Mouse (Mus musculus) midbrain, embryonic 11.5 days (tissue): ENCODE results near the gene Tmem269. TPM values are rescaled to one million over a fixed set of nuclear protein-coding genes. Genes with fewer than 3 reads are reported as not detected.

Experiments used
- ATAC-seq: fragments of 200-750 bp; cut with Nextera tagmentation; 2 replicates; pipeline ENCODE4 v1.8.0; 2017; ENCODE audit warnings: moderate TSS enrichment, moderate library complexity; ENCODE audit not compliant: low FRiP score
- DNase-seq: peaks from one replicate; pipeline ENCODE4 v3.0.0; 2015; ENCODE audit warnings: low spot score; ENCODE audit errors: missing footprints
- H3K27ac ChIP-seq: fragments of 300-500 bp; sonication (generic); 2 replicates; pipeline ENCODE4 v1.5.1; 2014; ENCODE audit warnings: low read depth, low read length
- H3K27me3 ChIP-seq: fragments of 300-500 bp; sonication (generic); 2 replicates; pipeline ENCODE4 v1.6.1; 2014; ENCODE audit warnings: mild to moderate bottlenecking, low read length, moderate library complexity, mixed read lengths; ENCODE audit not compliant: control insufficient read depth, insufficient read depth
- H3K36me3 ChIP-seq: fragments of 300-500 bp; sonication (generic); 2 replicates; pipeline ENCODE4 v1.6.1; 2014; ENCODE audit warnings: mild to moderate bottlenecking, low read length, moderate library complexity, mixed read lengths; ENCODE audit not compliant: control insufficient read depth, insufficient read depth
- H3K4me1 ChIP-seq: fragments of 300-500 bp; sonication (generic); 2 replicates; pipeline ENCODE4 v1.6.1; 2014; ENCODE audit warnings: low read length; ENCODE audit not compliant: control insufficient read depth, insufficient read depth
- H3K4me2 ChIP-seq: fragments of 300-500 bp; sonication (generic); 2 replicates; pipeline ENCODE4 v1.6.1; 2014; ENCODE audit warnings: mild to moderate bottlenecking, moderate library complexity
- H3K4me3 ChIP-seq: fragments of 300-500 bp; sonication (generic); 2 replicates; pipeline ENCODE4 v1.5.1; 2014; ENCODE audit warnings: low read depth, low read length
- H3K9ac ChIP-seq: fragments of 300-500 bp; sonication (generic); 2 replicates; pipeline ENCODE4 v1.6.1; 2014; ENCODE audit warnings: low read length
- H3K9me3 ChIP-seq: fragments of 300-500 bp; sonication (generic); 2 replicates; pipeline ENCODE4 v1.6.1; 2016; ENCODE audit warnings: low read length; ENCODE audit not compliant: control insufficient read depth
- WGBS: fragments of 180-500 bp; shearing (Covaris S2); extraction: QIAGEN DNeasy Blood & Tissue Kit; methylation state at CpG from one replicate; pipeline ENCODE4 v1.1.7; 2014; 5-methylcytosine and 5-hydroxymethylcytosine counted together
- polyA plus RNA-seq: library from polyadenylated mRNA; unstranded; fragments of >200 nt; fragmentation: Nextera tagmentation; extraction: Ambion mirVana; gene quantifications from 2 replicates; pipeline ENCODE4 v1.2.1, GENCODE M21; 2014

Gene Tmem269
- 0.31 TPM in 1 of 2 replicates, not detected in the other for polyA plus RNA-seq

DNA sequence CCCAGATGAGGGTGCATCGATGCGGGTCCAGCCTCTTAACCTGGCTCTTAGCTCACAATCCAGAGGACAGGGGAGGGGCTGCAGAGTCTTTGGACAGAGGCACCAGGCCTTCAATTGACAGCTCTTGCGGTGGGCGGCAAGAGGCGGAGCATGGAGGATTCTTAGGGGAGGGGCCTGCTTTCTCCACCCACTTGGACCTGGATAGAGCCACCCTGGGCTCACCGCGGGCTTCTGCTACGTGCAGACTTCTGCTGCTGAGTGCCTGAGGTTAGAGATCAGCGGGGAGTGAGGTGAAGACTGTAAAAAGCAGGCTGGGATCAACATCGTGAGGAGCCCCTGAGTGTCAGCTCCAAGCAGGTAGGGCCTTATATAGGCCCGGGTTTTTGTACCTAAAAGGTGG, at the start of gene Tmem269:
Gene Tmem269, minus strand, starts transcription at position 49 of the 400 bp plus-strand sequence.
- no peak within 1 kb of the TSS for H3K4me2 ChIP-seq
- H3K36me3 ChIP-seq, result no peaks in the 10 kb centered on the region
- no peak for DNase-seq
- H3K27me3 ChIP-seq, result no peaks in the 10 kb centered on the region
- H3K4me3 ChIP-seq, result no peak within 1 kb of the TSS
- 13% methylated on average over 11 of the region's 11 CpGs for WGBS
- no peaks in the 10 kb centered on the region for H3K9me3 ChIP-seq
- no peak within 1 kb of the TSS for H3K27ac ChIP-seq
- H3K9ac ChIP-seq, result peak within 1 kb of the TSS; percentile 1; the same call in 1 of the 2 replicates
- no peak for ATAC-seq
- H3K4me1 ChIP-seq, result 0 out of 2 replicates have a peak, but pooled peaks cover 2% of the 10 kb centered on the region

DNA sequence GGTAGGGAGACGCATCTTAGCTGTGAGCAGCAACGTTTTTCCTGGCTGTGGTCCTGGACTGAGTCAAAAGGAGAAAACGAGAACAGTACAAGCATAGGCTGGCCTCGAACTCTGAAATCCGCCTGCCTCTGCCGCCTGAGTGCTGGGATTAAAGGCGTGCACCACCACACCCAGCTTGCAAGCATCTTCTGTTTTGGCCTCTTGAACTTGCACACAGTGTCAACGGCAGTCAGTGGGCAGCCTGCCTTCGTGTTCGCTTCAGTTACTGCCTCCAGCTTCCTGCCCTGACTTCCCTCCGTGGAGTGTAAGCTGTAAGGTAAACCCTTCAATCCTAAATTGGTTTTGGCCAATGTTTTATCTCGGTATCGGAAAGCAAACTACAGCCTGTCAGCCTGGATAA, 48.6 kb upstream of the Tmem269 start:
- H3K9me3 ChIP-seq, result no peaks in the 10 kb centered on the region
- no peak overlapping the region for H3K27ac ChIP-seq
- no peak overlapping the region for H3K4me3 ChIP-seq
- H3K9ac ChIP-seq, result no peak overlapping the region
- no peaks in the 10 kb centered on the region for H3K4me1 ChIP-seq
- no peak overlapping the region for H3K4me2 ChIP-seq
- H3K36me3 ChIP-seq, result peaks cover 6% of the 10 kb centered on the region
- ATAC-seq, result no peak
- H3K27me3 ChIP-seq, result no peaks in the 10 kb centered on the region
- DNase-seq, result no peak
- WGBS, result 80% methylated on average over 13 of the region's 13 CpGs

DNA sequence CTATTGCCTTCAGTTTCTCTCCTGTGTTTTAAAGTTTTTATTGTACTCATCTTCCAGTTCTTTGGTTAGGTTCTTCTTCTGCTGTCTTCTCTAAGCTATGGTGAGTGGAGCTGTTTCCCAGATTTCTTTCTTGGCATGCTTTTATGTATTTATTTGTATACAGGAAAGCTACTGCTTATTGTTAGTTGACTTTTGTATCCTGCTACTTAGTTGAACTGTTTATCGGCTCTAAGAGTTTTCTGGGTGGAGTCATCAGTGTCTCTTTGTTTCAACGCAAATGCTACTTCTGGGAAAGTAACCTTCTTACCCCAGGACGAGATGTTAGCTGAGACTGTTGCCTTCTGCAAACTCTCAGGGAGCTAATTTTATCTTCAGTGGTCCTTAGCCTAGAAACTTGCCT, 45.4 kb upstream of the Tmem269 start:
- Histone ChIP-seq H3K4me2 (no peak overlapping the region), H3K27me3 (no peaks in the 10 kb centered on the region)
- no peak for ATAC-seq

DNA sequence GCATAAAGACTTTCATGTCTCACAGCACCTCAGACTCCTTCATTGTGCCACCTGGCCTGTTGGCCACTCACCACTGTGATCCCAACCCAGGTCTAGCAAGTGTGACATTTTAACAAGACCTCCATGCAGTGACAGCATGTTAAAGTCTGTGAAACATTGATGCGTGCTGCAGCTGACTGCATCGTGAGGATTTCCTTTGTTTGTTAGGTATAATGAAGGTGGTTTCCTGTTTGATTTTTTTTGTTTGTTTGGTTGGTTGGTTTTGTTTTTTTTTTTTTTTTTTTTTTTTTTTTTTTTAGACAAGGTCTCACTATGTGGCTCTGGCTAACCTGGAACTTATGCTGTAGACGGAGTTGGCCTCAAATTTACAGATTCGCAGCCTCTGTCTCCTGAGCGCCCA, 44.5 kb upstream of the Tmem269 start:
- no peak overlapping the region for H3K27ac ChIP-seq
- H3K4me1 ChIP-seq, result no peaks in the 10 kb centered on the region
- H3K4me3 ChIP-seq, result no peak overlapping the region
- ATAC-seq (no peak), DNase-seq (no peak)
- H3K4me2 ChIP-seq, result no peak overlapping the region
- no peak overlapping the region for H3K9ac ChIP-seq
- WGBS, result 95% methylated on average over 5 of the region's 5 CpGs
- H3K27me3 ChIP-seq, result no peaks in the 10 kb centered on the region
- no peaks in the 10 kb centered on the region for H3K9me3 ChIP-seq
- no peaks in the 10 kb centered on the region for H3K36me3 ChIP-seq

More for the DNA sequence above, 45.4 kb upstream of the Tmem269 start:
- no peaks in the 10 kb centered on the region for H3K36me3 ChIP-seq
- no peak for DNase-seq
- no peaks in the 10 kb centered on the region for H3K9me3 ChIP-seq
- no peak overlapping the region for H3K27ac ChIP-seq
- H3K4me1 ChIP-seq, result no peaks in the 10 kb centered on the region
- no peak overlapping the region for H3K9ac ChIP-seq
- no peak overlapping the region for H3K4me3 ChIP-seq
- 80% methylated on average over 3 of the region's 3 CpGs for WGBS

DNA sequence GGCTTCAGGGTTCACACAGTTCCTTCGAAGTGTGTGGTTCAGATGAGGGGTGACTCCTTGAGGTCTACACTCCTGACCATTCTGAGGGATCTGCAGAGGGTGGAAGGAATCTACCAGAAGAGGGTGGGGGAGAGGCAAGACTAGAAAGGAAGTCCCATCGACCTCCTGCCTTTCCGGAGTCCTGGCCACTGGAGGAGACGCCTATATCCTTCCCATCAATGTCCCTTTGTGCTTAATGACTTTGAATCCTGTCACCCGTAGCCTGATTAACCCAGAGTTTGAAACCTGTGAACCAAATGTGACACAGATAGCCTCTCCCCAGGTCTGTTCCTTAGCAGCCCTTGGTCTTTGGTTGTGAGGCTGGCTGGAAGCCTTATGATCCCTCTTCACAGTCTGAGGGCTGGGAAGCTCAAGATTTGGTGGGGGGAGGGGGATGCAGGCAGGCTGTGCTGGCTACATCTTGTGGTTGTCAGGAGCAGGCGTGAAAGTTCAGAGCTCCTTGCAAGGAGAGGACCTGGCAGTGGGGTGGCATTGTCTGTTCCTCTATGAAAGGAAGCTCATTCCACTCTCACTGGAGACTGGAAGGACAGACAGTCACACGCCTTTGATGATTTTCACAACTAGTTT, 43.2 kb upstream of the Tmem269 start:
- Histone ChIP-seq H3K27ac (no peak overlapping the region), H3K4me1 (no peaks in the 10 kb centered on the region), H3K27me3 (no peaks in the 10 kb centered on the region), H3K36me3 (no peaks in the 10 kb centered on the region), H3K4me2 (no peak overlapping the region), H3K9me3 (no peaks in the 10 kb centered on the region), H3K4me3 (no peak overlapping the region), H3K9ac (no peak overlapping the region)
- DNase-seq (no peak), ATAC-seq (no peak)
- WGBS, result 60% methylated on average over 7 of the region's 7 CpGs

DNA sequence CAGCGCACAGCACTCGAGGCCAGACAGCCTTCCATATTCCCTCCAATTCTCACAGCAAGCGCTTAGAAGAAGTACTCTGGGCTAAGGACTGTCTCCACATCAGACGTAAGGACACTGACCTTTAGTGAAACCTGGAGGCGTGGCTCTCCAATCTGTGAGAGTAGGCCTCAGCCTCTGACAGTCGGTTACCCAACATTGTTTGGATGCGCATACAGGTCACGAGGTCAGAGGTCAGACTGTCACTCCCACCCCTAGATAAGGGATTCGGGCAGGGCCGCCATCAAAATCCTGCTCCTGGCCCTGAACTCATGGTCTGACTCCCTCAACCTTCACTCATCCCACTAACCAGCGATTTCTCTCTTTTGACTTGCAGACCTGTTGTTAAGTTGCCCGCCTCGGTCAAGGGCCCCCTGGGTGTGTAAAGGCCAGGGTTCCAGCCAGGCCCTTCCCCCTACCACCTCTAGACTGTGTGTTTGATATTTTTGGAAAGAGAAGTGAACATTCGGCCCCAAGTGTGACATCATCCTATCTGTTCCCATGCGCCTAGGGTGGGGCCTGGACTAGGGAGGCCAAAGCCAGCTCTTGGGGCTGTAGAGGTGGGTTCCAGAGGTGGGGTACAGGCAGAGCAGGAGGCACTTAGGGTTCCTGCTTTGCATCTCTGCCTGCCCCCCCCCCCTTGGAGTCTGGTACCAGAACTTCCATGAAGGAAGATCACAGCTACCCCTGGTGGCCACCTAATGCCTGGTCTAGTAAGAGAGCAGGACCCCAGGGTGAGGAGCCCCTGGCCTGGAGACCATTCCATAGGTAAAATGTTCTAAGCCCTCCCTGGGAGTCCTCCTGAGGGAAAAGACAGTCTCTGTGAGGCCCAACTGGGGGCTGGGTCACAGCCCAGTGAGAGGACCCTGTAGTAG, 41.6 kb upstream of the Tmem269 start:
- DNase-seq (no peak), ATAC-seq (no peak)
- H3K9ac ChIP-seq, result no peak overlapping the region
- H3K4me1 ChIP-seq, result peaks cover 4% of the 10 kb centered on the region
- H3K4me2 ChIP-seq, result no peak overlapping the region
- no peak overlapping the region for H3K4me3 ChIP-seq
- no peaks in the 10 kb centered on the region for H3K9me3 ChIP-seq
- no peak overlapping the region for H3K27ac ChIP-seq
- H3K27me3 ChIP-seq, result no peaks in the 10 kb centered on the region
- H3K36me3 ChIP-seq, result no peaks in the 10 kb centered on the region
- WGBS, result 74% methylated on average over 15 of the region's 15 CpGs

DNA sequence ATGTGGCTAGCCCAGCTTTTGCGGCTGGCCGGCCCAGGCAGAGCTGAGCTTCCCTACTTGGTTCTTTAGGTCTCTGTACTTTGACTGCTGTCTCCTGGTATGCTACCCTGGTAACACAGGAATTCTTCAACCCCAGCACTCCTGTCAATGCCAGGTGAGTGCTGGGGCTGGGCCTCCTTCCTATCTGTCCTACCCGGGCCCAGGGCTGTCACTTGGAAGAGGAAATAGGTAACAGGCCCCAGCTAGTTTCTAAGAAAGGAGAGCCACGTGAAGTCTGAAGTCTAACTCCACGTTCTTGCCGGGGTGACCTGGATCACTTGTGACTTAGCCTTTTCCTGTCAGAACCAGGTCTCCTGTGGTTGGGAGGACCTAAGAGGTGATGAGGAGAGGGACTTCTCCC, 39.1 kb upstream of the Tmem269 start:
- ATAC-seq, result no peak
- WGBS, result 81% methylated on average over 6 of the region's 6 CpGs

DNA sequence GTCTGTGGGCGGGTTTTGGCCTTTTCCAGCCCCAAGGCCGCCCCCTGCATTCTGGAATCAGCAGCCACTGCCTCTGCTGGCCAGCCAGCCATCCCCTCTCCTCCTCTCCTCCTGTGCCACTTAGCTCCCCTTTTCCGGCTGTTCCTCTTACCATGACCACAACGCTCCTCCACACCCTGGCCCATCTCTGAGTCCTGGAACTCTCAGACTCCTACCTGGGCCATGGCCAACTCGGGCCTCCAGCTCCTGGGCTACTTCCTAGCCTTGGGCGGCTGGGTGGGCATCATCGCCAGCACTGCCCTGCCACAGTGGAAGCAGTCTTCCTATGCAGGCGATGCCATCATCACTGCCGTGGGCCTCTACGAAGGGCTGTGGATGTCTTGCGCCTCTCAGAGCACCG, 37.3 kb upstream of the Tmem269 start, which contains the start of gene Cldn19:
Gene Cldn19, plus strand, starts transcription at position 64 of the 400 bp plus-strand sequence.
- 0 out of 2 replicates have a peak within 1 kb of the TSS, but pooled peaks have one; percentile 6 for H3K4me2 ChIP-seq
- no peaks in the 10 kb centered on the region for H3K27me3 ChIP-seq
- H3K36me3 ChIP-seq, result no peaks in the 10 kb centered on the region
- DNase-seq (no peak), ATAC-seq (no peak)
- peak within 1 kb of the TSS; percentile 44 for H3K9ac ChIP-seq
- WGBS, result 70% methylated on average over 12 of the region's 12 CpGs
- H3K9me3 ChIP-seq, result no peaks in the 10 kb centered on the region
- H3K27ac ChIP-seq, result peak within 1 kb of the TSS; percentile 57
- peaks cover 14% of the 10 kb centered on the region for H3K4me1 ChIP-seq
- no peak within 1 kb of the TSS for H3K4me3 ChIP-seq

More for the DNA sequence above, 39.1 kb upstream of the Tmem269 start:
- peaks cover 14% of the 10 kb centered on the region for H3K4me1 ChIP-seq
- no peak overlapping the region for H3K27ac ChIP-seq
- no peak for DNase-seq
- H3K4me2 ChIP-seq, result no peak overlapping the region
- no peak overlapping the region for H3K4me3 ChIP-seq
- no peaks in the 10 kb centered on the region for H3K36me3 ChIP-seq
- no peaks in the 10 kb centered on the region for H3K9me3 ChIP-seq
- H3K9ac ChIP-seq, result no peak overlapping the region
- no peaks in the 10 kb centered on the region for H3K27me3 ChIP-seq
